Mouse (Mus musculus): ENCODE measurements around the gene Erp27. TPM values are rescaled to one million over a fixed set of nuclear protein-coding genes. Genes with fewer than 3 reads are reported as not detected.

Erp27 gene
- polyA plus RNA-seq, 1 experiment, result 1.9 TPM

DNA sequence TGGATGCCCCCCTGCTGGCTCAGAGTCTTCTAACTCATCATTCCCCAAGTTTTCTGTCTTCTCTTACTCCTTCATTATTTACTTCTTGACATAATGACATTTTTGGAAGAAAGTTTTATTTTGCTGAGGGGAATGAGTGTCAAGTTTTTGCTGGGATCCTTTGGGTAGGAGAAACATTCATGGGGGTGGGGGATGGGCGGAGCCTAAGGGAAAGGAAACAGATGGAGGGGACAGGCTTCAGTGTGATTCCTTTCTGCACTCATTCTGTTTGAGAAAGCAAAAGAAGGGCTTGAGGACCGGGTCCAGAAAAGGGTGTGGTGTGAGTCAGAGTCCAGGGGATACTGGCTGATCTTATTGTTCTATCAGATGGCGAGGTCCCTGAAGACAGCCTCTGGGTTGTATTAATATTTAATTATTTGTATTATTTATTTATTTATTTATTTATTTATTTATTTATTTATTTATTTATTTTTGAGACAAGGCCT is 38.5 kb downstream of the Erp27 start:
- H3K4me1 ChIP-seq (ENCODE audit: control insufficient read depth, insufficient read depth, low read length), result peaks cover 2% of the 10 kb centered on the region; the same call in 1 of the 2 replicates
- no peak overlapping the region for H3K27ac ChIP-seq (ENCODE audit: insufficient read depth, low read length)
- no peak overlapping the region for H3K4me3 ChIP-seq (ENCODE audit: insufficient read depth, low read length)
- no peak for TF ChIP-seq CTCF (IDR thresholded peaks at IDR 0.05; ENCODE audit: borderline replicate concordance, insufficient read depth, low read length)
- TF ChIP-seq POLR2A (IDR thresholded peaks at IDR 0.05; ENCODE audit: low read depth, low read length), result no peak

DNA sequence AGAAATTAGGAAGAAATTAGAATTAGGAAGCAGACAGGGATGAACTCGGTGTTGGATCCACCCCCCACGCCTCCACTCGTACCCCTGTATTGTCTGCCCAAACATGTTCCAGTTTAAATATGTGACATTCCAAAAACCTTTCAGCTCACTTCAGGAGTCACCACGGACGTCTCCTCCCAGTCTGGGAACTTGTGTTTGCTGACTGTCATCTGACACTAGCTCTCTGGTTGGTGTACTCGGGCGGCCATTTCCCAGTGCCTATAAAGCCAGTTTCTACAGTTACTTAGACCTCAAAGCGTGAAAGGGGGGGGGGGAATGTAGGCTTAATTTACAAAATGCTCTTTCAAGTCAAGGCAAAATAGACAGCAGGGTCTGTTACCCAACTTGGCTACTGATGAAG is 40.3 kb downstream of the Erp27 start:
- TF ChIP-seq CTCF (IDR thresholded peaks at IDR 0.05; ENCODE audit: borderline replicate concordance, insufficient read depth, low read length) (no peak), POLR2A (IDR thresholded peaks at IDR 0.05; ENCODE audit: low read depth, low read length) (no peak)
- Histone ChIP-seq H3K27ac (ENCODE audit: insufficient read depth, low read length) (peak overlapping the region; percentile 69), H3K4me1 (ENCODE audit: control insufficient read depth, insufficient read depth, low read length) (peaks cover 2% of the 10 kb centered on the region; the same call in 1 of the 2 replicates), H3K4me3 (ENCODE audit: insufficient read depth, low read length) (no peak overlapping the region)

GRCm38 (mm10) chr6:136875670-136876069 is 46.3 kb downstream of the Erp27 start, which contains the start of gene Mgp:
Gene Mgp, minus strand, starts transcription at chr6:136875823.
- Histone ChIP-seq H3K4me3 (ENCODE audit: insufficient read depth, low read length) (peak within 1 kb of the TSS; percentile 75), H3K4me1 (ENCODE audit: control insufficient read depth, insufficient read depth, low read length) (no peaks in the 10 kb centered on the region; the same call in 1 of the 2 replicates), H3K27ac (ENCODE audit: insufficient read depth, low read length) (peak within 1 kb of the TSS; percentile 60)
- no peak for TF ChIP-seq CTCF (IDR thresholded peaks at IDR 0.05; ENCODE audit: borderline replicate concordance, insufficient read depth, low read length)
- TF ChIP-seq POLR2A (IDR thresholded peaks at IDR 0.05; ENCODE audit: low read depth, low read length), result peak; percentile 99

DNA sequence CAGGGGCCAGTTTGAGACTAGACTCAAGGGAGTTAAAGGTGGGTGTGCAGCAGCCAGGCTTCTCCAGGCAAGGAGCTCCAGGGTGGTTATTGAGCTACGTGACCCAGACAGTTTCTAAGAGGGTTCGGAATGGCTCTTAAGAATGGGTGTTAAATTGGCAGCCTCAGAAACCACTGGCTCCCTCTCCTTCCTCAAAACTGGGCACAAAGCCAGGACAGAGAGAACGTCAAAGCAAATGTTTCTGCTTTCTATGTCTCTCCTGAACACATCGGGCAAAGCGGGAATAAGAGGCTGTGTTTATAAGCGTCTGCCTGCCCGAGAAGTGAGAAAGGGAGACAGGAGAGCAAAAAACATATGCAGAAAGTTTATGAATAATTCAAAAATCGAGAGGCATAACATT is 47.4 kb downstream of the Erp27 start:
- Histone ChIP-seq H3K27ac (ENCODE audit: insufficient read depth, low read length) (peak overlapping the region; percentile 36), H3K4me3 (ENCODE audit: insufficient read depth, low read length) (peak overlapping the region; percentile 75), H3K4me1 (ENCODE audit: control insufficient read depth, insufficient read depth, low read length) (no peaks in the 10 kb centered on the region; the same call in 1 of the 2 replicates)
- TF ChIP-seq POLR2A (IDR thresholded peaks at IDR 0.05; ENCODE audit: low read depth, low read length), result no peak; the same call in 1 of the 2 replicates
- TF ChIP-seq CTCF (IDR thresholded peaks at IDR 0.05; ENCODE audit: borderline replicate concordance, insufficient read depth, low read length), result no peak

GRCm38 (mm10) chr6:136868921-136869320 is 53.1 kb downstream of the Erp27 start:
- H3K27ac ChIP-seq (ENCODE audit: insufficient read depth, low read length), result peak overlapping the region; percentile 42; the same call in 1 of the 2 replicates
- peaks cover 11% of the 10 kb centered on the region for H3K4me1 ChIP-seq (ENCODE audit: control insufficient read depth, insufficient read depth, low read length)
- H3K4me3 ChIP-seq (ENCODE audit: insufficient read depth, low read length), result no peak overlapping the region
- TF ChIP-seq POLR2A (IDR thresholded peaks at IDR 0.05; ENCODE audit: low read depth, low read length), result no peak
- TF ChIP-seq CTCF (IDR thresholded peaks at IDR 0.05; ENCODE audit: borderline replicate concordance, insufficient read depth, low read length), result no peak

GRCm38 (mm10) chr6:136866150-136866549 is 55.8 kb downstream of the Erp27 start:
- no peak overlapping the region for H3K4me3 ChIP-seq (ENCODE audit: insufficient read depth, low read length)

GRCm38 (mm10) chr6:136865360-136865759 is 56.6 kb downstream of the Erp27 start:
- Histone ChIP-seq H3K4me1 (ENCODE audit: control insufficient read depth, insufficient read depth, low read length) (peaks cover 14% of the 10 kb centered on the region), H3K27ac (ENCODE audit: insufficient read depth, low read length) (no peak overlapping the region), H3K4me3 (ENCODE audit: insufficient read depth, low read length) (no peak overlapping the region)
- TF ChIP-seq CTCF (IDR thresholded peaks at IDR 0.05; ENCODE audit: borderline replicate concordance, insufficient read depth, low read length), result no peak
- no peak for TF ChIP-seq POLR2A (IDR thresholded peaks at IDR 0.05; ENCODE audit: low read depth, low read length)

More at GRCm38 (mm10) chr6:136866150-136866549, 55.8 kb downstream of the Erp27 start:
- H3K4me1 ChIP-seq (ENCODE audit: control insufficient read depth, insufficient read depth, low read length), result peaks cover 14% of the 10 kb centered on the region
- no peak for TF ChIP-seq POLR2A (IDR thresholded peaks at IDR 0.05; ENCODE audit: low read depth, low read length)
- TF ChIP-seq CTCF (IDR thresholded peaks at IDR 0.05; ENCODE audit: borderline replicate concordance, insufficient read depth, low read length), result no peak
- no peak overlapping the region for H3K27ac ChIP-seq (ENCODE audit: insufficient read depth, low read length)

GRCm38 (mm10) chr6:136861020-136861419 is 61.0 kb downstream of the Erp27 start:
- TF ChIP-seq POLR2A (IDR thresholded peaks at IDR 0.05; ENCODE audit: low read depth, low read length) (no peak), CTCF (IDR thresholded peaks at IDR 0.05; ENCODE audit: borderline replicate concordance, insufficient read depth, low read length) (no peak)
- no peak overlapping the region for H3K4me3 ChIP-seq (ENCODE audit: insufficient read depth, low read length)
- H3K4me1 ChIP-seq (ENCODE audit: control insufficient read depth, insufficient read depth, low read length), result peaks cover 3% of the 10 kb centered on the region; the same call in 1 of the 2 replicates
- no peak overlapping the region for H3K27ac ChIP-seq (ENCODE audit: insufficient read depth, low read length)

DNA sequence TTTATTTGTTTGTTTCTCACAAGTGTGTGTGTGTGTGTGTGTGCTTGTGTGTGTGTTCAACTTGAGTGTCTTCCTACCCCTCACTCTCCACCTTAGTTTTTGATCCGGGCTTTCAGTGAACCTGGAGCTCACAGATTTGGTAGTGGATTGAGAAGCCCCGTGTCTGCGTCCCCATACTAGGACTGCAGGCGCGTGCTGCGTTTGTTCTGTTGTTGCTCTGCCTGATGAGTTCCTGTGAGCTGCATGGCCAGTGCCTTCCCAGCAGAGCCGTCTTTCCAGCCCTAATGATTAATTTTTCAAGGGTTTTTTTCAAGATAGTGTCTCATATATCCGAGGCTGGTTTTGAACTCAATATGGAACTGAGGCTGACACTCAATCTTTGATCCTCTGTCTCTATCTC is 63.6 kb downstream of the Erp27 start:
- Histone ChIP-seq H3K4me1 (ENCODE audit: control insufficient read depth, insufficient read depth, low read length) (no peaks in the 10 kb centered on the region; the same call in 1 of the 2 replicates), H3K4me3 (ENCODE audit: insufficient read depth, low read length) (no peak overlapping the region), H3K27ac (ENCODE audit: insufficient read depth, low read length) (no peak overlapping the region)
- TF ChIP-seq CTCF (IDR thresholded peaks at IDR 0.05; ENCODE audit: borderline replicate concordance, insufficient read depth, low read length) (no peak), POLR2A (IDR thresholded peaks at IDR 0.05; ENCODE audit: low read depth, low read length) (no peak)

DNA sequence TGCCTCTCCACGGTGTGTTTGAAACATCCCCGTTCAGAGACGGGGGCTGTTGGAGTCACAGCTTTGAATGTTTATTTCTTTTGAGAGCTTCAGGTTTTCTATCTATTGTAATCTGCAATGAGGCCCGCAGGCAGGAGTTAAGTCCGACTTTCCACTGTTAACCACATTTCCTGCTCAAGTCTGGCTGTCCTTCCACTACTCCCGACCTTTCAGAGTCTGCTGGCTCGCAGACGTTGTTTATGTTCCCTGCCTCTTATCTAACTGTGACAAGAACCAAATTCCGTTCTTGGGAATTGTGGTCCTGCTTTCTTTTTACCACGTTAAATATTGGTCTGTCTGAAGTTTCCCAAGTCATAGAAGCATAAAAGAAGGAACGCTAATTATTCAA is 64.1 kb downstream of the Erp27 start:
- H3K27ac ChIP-seq (ENCODE audit: insufficient read depth, low read length), result no peak overlapping the region
- H3K4me1 ChIP-seq (ENCODE audit: control insufficient read depth, insufficient read depth, low read length), result peaks cover under 1% of the 10 kb centered on the region; the same call in 1 of the 2 replicates
- no peak overlapping the region for H3K4me3 ChIP-seq (ENCODE audit: insufficient read depth, low read length)
- no peak for TF ChIP-seq POLR2A (IDR thresholded peaks at IDR 0.05; ENCODE audit: low read depth, low read length)
- no peak for TF ChIP-seq CTCF (IDR thresholded peaks at IDR 0.05; ENCODE audit: borderline replicate concordance, insufficient read depth, low read length)

Other genes starting within 250 kb of the Erp27 start
- not detected in 2 replicates for gene Gucy2c, start 140.4 kb downstream of the Erp27 start, polyA plus RNA-seq (2011; ENCODE audit: insufficient read length, low read depth, missing spikeins)
- 0.28 and 0.72 TPM in 2 replicates for gene Hist4h4, start 117.8 kb downstream of the Erp27 start, polyA plus RNA-seq (2011; ENCODE audit: insufficient read length, low read depth, missing spikeins)
- 31.3 and 46.4 TPM in 2 replicates for gene H2afj, start 113.9 kb downstream of the Erp27 start, polyA plus RNA-seq (2011; ENCODE audit: insufficient read length, low read depth, missing spikeins)
- gene BC049715, start 94.6 kb downstream of the Erp27 start, polyA plus RNA-seq (2011; ENCODE audit: insufficient read length, low read depth, missing spikeins), result 0.63 and 1.4 TPM in 2 replicates
- 68.5 and 85.3 TPM in 2 replicates for gene Wbp11, start 93.9 kb downstream of the Erp27 start, polyA plus RNA-seq (2011; ENCODE audit: insufficient read length, low read depth, missing spikeins)
- not detected in 2 replicates for gene Smco3, start 86.7 kb downstream of the Erp27 start, polyA plus RNA-seq (2011; ENCODE audit: insufficient read length, low read depth, missing spikeins)
- not detected in 2 replicates for gene Art4, start 64.4 kb downstream of the Erp27 start, polyA plus RNA-seq (2011; ENCODE audit: insufficient read length, low read depth, missing spikeins)
- 2,420 and 2,717 TPM in 2 replicates for gene Mgp, start 46.4 kb downstream of the Erp27 start, polyA plus RNA-seq (2011; ENCODE audit: insufficient read length, low read depth, missing spikeins)
- gene Pde6h, start 1.7 kb upstream of the Erp27 start, polyA plus RNA-seq (2011; ENCODE audit: insufficient read length, low read depth, missing spikeins), result 1.4 TPM in 1 of 2 replicates, not detected in the other
- gene Arhgdib, start 19.7 kb upstream of the Erp27 start, polyA plus RNA-seq (2011; ENCODE audit: insufficient read length, low read depth, missing spikeins), result 221 and 426 TPM in 2 replicates
- 5.8 and 15.2 TPM in 2 replicates for gene Rerg, start 248.3 kb upstream of the Erp27 start, polyA plus RNA-seq (2011; ENCODE audit: insufficient read length, low read depth, missing spikeins)

All from embryonic fibroblast, embryonic 13.5 days (primary cell).